Mouse (Mus musculus): ENCODE results near the gene Sirt1.
"Not testable (repeated sequence)": the region's sequence is repeated elsewhere in the genome, so short reads cannot be mapped to it uniquely, and the experiment has no call there.

Sirt1 gene

GRCm38 (mm10) chr10:63381498-63382280 is at the start of gene Sirt1:
Gene Sirt1, minus strand, starts transcription at chr10:63381704.
- peak; percentile 28 for DNase-seq (ENCODE audit: low spot score)

GRCm38 (mm10) chr10:63429785-63430305 is 48.3 kb upstream of the Sirt1 start, which contains the start of gene Ctnna3:
Gene Ctnna3, plus strand, starts transcription at chr10:63430098.
- DNase-seq (ENCODE audit: low spot score) = peak; percentile 91

GRCm38 (mm10) chr10:63429380-63429779 is 47.9 kb upstream of the Sirt1 start:
- peak; percentile 100 for DNase-seq (ENCODE audit: low spot score)

GRCm38 (mm10) chr10:63429023-63429340 is 47.5 kb upstream of the Sirt1 start:
- DNase-seq (ENCODE audit: low spot score) = peak; percentile 1

GRCm38 (mm10) chr10:63428243-63429022 is 46.9 kb upstream of the Sirt1 start:
- DNase-seq (ENCODE audit: low spot score) = peak; percentile 56

- no peak for DNase-seq (ENCODE audit: low spot score)
Observed at GRCm38 (mm10) chr10:63427146-63427545, 45.6 kb upstream of the Sirt1 start.

- peak; percentile 65 for DNase-seq (ENCODE audit: low spot score)
Observed at GRCm38 (mm10) chr10:63424475-63424814, 42.9 kb upstream of the Sirt1 start.

- no peak for DNase-seq (ENCODE audit: low spot score)
Observed at GRCm38 (mm10) chr10:63423591-63424474, 42.3 kb upstream of the Sirt1 start.

GRCm38 (mm10) chr10:63422736-63422992 is 41.2 kb upstream of the Sirt1 start:
- DNase-seq (ENCODE audit: low spot score) = no peak

GRCm38 (mm10) chr10:63421739-63422735 is 40.5 kb upstream of the Sirt1 start, which contains the start of gene Gm7075:
Gene Gm7075, minus strand, starts transcription at chr10:63421789.
- peak; percentile 52 for DNase-seq (ENCODE audit: low spot score)

- DNase-seq (ENCODE audit: low spot score) = no peak
Observed at GRCm38 (mm10) chr10:63417061-63417460, 35.6 kb upstream of the Sirt1 start.

- no peak for DNase-seq (ENCODE audit: low spot score)
Observed at GRCm38 (mm10) chr10:63415850-63416249, 34.3 kb upstream of the Sirt1 start.

- no peak for DNase-seq (ENCODE audit: low spot score)
Observed at GRCm38 (mm10) chr10:63415287-63415686, 33.8 kb upstream of the Sirt1 start.

- DNase-seq (ENCODE audit: low spot score) = no peak
Observed at GRCm38 (mm10) chr10:63412756-63413155, 31.3 kb upstream of the Sirt1 start.

GRCm38 (mm10) chr10:63411674-63412073 is 30.2 kb upstream of the Sirt1 start:
- not testable (repeated sequence) for DNase-seq (ENCODE audit: low spot score)

- no peak for DNase-seq (ENCODE audit: low spot score)
Observed at GRCm38 (mm10) chr10:63410162-63410956, 28.9 kb upstream of the Sirt1 start.

GRCm38 (mm10) chr10:63403636-63404035 is 22.1 kb upstream of the Sirt1 start:
- DNase-seq (ENCODE audit: low spot score) = no peak

- DNase-seq (ENCODE audit: low spot score) = no peak
Observed at GRCm38 (mm10) chr10:63402731-63403504, 21.4 kb upstream of the Sirt1 start.

- no peak for DNase-seq (ENCODE audit: low spot score)
Observed at GRCm38 (mm10) chr10:63396963-63397362, 15.5 kb upstream of the Sirt1 start.

All from T-cell, adult 2 months (primary cell).